Mouse (Mus musculus) brain, embryonic 14.5 days (tissue): ENCODE data around the gene Gmpr2.

Experiments used
- CTCF ChIP-seq: fragments of 200-500 bp; IDR thresholded peaks from 2 replicates; pipeline ENCODE4 v1.5.1; 2012; ENCODE audit warnings: inconsistent platforms, mild to moderate bottlenecking, moderate library complexity, borderline replicate concordance; ENCODE audit not compliant: insufficient read depth, insufficient read length; ENCODE audit errors: extremely low read depth
- POLR2A ChIP-seq: fragments of 200-500 bp; IDR thresholded peaks from 2 replicates; pipeline ENCODE4 v1.6.1; 2012; ENCODE audit warnings: mild to moderate bottlenecking, inconsistent platforms, borderline replicate concordance; ENCODE audit not compliant: poor library complexity, insufficient read depth, insufficient read length, severe bottlenecking; ENCODE audit errors: extremely low read depth

DNA sequence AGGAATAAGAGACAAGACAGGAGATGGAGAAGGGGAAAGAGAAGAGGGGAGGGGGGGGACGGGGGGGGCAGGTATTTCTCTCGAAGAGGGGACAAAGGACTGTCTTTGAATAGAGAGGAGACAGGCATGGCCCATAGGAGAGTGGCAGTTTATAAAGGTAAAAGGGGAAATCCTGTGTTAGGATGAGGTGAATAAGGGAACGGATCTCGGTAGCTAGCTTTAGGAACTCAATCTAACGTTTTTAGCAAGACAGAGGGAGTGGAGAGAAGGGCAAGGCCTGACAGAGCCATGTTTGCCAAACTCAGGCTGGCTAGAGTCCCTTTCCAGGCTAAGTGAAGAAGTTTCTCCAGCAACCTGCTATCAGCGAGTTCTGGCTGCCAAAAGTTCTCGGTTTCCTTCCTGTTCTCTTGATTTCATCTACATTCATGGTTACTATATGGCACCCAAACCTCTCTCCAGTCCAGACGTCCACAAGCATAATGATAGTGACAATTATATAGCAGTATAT lies 50.8 kb downstream of the Gmpr2 start:
- TF ChIP-seq POLR2A (no peak), CTCF (no peak)
